Mouse (Mus musculus) kidney, postnatal 25 days (tissue): Measurements from ENCODE around the gene Map4k4.

Source experiments
- DNase-seq, 2 experiments: peaks; one replicate each; pipeline ENCODE4 v3.0.0; 2021; ENCODE audit warnings: mixed read lengths in 2 of 2

Gene Map4k4

DNA sequence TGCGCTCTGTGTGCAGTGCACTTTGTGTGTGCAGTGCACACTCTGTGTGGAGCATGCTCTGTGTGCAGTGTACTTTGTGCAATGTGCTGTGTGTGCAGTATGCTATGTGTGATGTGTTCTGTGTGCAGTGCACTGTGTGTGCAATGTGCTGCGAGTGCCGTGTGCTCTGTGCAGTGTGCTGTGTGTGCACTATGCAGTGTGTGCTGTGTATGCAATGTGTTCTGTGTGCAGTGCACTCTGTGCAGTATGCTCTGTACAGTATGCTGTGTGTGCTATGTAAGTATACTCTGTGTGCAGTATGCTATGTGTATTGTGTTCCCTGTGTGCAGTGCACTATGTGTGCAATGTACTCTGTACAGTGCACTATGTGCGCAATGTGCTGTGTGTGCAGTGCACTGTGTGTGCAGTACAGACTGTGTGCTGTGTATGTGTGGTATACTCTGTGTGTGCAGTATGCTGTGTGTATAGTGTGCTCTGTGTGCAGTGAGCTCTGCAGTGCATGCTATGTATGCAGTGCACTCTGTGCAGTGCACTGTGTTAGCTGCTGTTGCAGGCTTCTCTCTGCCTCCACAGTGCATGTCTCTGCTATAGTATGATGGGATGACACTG is 105.4 kb downstream of the Map4k4 start:
- no peak for DNase-seq

- DNase-seq = no peak
Observed at GRCm38 (mm10) chr1:40007962-40008471, 107.3 kb downstream of the Map4k4 start.

DNA sequence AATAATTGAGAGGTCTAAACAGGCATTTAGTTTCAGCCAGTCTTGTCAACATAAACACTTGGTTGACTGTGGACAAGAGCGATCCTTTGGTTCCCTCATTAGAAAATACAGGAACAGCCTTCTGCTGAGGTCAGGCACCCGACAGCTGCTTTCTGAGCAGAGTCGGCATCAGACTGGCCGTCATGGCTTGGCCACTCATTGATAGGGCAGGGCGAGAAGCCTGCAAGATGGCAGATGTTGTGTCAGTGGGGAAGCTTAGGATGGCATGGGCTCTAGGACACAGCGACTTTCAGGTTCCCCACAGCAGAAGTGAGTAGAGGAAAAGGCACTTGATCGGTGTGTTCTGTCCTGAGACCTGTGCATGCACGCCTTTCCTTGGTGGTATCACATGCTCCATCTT is 112.0 kb downstream of the Map4k4 start:
- DNase-seq = no peak

GRCm38 (mm10) chr1:40015066-40015678 is 114.5 kb downstream of the Map4k4 start:
- DNase-seq = no peak

GRCm38 (mm10) chr1:40021617-40022016 is 120.9 kb downstream of the Map4k4 start:
- no peak for DNase-seq

- DNase-seq = no peak
Observed at GRCm38 (mm10) chr1:40022472-40023135, 121.9 kb downstream of the Map4k4 start.

DNA sequence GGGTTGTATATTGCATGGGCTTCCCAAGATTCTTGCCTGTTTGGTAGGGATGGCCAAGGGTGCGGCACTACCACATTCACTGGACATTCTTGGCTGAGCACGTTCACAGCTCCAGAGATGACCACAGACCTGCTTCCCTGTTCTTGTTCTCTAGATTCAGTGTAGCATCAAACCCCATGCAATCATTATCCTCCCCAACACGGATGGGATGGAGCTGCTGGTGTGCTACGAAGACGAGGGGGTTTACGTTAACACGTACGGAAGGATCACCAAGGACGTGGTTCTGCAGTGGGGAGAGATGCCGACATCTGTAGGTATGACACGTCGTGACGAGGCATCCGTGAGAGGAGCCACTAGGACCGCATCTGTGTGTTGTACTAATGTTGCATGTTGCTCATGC is 122.5 kb downstream of the Map4k4 start:
- DNase-seq = no peak

GRCm38 (mm10) chr1:40023748-40024147 is 123.0 kb downstream of the Map4k4 start:
- DNase-seq = no peak

DNA sequence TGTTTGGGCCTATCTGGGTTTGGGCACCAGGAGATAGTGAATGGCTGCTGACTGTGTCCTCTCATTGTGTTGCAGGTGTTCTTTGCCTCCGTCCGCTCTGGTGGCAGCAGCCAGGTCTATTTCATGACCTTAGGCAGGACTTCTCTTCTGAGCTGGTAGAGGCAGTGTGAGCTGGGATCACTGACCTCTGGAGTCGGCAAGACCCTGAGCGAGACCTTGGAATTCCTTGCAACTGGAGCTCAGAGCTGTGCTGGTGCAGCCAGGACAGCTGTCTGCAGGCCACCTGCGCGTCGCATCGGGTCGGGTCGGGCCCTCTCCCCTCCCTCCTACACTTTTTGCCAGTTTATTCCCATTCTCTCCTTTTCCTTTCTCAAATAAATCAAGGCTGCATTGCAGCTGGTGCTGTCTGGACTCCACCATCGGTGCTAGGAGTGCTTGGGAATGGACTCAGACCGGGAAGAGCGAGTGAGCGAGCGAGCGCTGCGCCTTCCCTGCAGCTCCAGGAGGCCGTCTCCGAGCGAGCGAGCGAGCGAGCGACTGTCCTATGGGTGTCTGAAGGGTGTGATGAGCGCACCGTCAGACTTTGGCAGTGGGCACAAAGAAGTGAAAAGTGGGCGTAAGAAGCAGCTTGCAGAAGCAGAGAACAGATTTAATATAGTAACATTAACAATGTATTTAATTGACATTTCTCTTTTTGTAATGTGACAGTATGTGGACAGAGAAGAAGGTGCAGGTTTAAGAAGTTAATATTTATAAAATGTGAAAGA is 124.0 kb downstream of the Map4k4 start:
- no peak for DNase-seq

DNA sequence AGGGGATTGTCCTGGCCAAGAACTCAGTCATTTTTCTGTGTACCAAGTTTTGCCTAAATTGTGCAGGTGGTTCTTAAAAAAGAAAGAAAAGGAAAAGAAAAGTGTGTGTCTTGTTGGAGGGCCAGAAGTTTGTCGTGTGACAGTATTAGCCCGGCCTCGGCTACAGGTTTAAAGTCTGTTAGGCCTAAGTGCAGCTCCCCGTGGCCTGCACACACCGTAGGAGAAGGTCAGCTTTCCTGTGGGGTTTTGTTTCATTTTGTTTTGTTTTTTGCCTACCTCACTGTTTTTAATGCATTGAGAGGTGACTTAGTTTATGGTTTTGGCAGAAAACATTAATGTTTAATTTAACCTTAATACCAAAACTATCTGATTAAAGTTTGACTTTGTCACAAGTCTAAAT is 124.7 kb downstream of the Map4k4 start:
- peak; percentile 24 to 59 for DNase-seq

GRCm38 (mm10) chr1:40027116-40027620 is 126.5 kb downstream of the Map4k4 start:
- no peak for DNase-seq

DNA sequence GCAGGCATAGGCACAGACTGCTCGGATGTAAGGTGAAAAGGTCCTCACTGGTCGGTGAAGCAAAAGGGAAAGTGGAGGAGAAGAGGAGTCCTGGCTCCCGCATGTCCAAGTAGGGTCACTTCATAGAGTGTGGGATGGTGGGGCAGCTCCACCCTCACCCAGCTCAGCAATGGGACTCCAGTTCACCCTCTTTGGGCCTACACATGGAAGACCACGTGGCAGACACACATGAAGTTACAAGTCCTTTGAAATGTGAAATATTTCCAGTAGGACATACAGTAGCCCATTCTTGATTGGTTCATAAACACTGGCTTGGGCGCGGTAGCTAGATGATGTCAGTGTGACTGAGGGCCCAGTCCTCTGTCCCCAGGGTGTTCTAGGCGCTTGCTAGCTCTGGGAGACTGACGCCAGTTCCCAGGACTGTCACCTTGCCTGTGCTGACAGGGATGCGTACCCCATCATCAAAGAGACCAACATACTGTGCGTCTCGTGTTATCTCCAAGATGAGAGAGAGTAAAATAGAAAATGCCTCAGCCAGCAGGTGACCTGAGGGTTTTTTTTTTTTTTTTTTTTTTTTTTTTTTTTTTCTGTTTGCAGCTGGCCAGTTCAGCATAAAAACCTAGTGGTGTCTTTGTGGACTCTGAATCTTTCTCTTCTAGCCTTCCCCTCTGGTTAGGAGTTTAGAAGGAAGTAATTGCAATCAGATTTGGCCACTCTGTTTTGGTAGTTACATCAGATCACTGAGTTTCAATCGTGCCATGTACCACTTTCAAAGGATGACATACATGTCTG is 127.7 kb downstream of the Map4k4 start:
- no peak for DNase-seq

- no peak for DNase-seq
Observed at GRCm38 (mm10) chr1:40029597-40029996, 128.9 kb downstream of the Map4k4 start.

DNA sequence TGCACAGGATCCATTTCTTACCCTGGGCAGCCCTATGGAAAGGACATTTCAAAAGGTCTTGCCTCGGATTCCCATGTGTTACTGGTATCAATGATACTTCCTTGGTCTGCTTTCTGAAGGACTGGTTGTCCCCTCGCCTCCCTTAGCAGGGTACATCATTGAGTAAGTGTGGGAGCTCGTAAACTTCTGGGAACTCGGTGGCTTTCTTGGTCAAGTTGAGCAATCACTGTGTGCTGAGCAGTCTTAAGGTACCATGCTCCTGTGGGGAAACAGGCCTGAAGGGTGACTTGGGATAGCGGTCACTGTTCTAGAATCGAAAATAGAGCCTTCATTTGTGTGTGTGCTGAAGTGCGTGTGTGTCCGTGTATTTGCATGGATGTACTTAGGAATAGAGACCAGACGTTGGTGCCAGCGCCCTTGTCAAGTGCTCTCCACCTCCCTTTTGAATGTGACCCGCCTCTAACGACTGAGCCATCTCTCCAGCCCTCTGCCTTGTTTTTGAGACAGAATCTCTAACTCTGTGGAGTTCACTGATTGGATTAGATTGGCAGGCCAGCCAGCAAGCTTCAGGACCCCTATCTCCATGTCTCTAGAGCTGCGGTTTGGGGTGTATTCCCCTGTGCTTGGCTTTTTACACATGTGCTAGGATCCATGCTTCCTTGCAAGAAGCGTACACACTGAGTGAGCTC is 129.7 kb downstream of the Map4k4 start:
- DNase-seq = no peak

- DNase-seq = no peak
Observed at GRCm38 (mm10) chr1:40030976-40031356, 130.3 kb downstream of the Map4k4 start.

- no peak for DNase-seq
Observed at GRCm38 (mm10) chr1:40031626-40032025, 130.9 kb downstream of the Map4k4 start.

GRCm38 (mm10) chr1:40033315-40033714 is 132.6 kb downstream of the Map4k4 start:
- no peak for DNase-seq

DNA sequence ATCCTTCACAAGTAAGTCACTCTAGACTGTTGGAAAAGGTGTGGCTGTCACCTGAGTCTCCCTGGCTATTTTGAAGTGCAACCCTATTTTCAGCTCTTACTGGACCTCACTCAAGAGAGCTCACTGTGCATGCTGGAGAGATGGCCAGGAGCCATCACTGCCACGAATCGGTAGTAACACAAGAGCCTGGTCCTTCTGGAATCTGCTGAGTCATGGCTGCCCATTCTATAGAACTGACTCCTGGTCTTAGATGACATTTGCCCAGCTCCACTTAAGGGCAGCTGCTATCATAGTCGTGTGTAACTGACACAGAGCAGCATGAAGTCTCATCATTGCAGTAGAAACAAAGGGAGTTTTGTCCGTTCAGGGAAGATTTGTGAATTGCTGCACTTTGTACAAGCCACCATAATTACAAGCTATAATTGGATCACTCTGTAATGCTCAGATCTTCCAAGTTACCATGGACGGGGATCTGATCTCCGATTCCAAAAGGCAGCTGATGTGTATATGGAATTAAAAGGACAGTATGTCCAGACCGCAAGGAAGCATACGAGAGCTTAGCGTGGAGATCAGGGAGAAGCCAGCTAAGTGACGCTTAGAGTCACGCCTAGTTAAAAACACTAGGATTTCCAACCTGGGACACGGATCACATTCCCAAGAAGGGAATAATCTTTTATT is 133.2 kb downstream of the Map4k4 start:
- no peak for DNase-seq

GRCm38 (mm10) chr1:40037831-40038230 is 137.1 kb downstream of the Map4k4 start:
- no peak for DNase-seq

DNA sequence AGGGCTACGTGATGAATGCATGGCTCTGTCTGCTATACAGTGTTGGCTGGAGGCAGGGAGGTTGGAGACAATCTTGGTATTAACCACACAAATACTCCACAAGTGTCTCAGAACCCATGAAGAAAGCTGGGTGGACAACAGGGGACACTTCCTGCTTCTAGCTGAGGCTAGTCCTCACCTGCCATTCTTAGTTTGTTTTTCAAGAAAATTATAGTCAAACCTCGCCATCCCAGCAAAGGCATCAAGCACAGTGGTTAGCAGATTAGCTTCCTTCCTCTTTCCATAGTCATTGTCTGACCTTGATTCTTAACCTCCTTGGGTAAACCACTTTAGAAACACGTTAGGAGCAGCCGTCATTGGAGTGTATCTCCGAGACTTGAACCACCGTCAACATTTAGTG is 145.0 kb downstream of the Map4k4 start:
- DNase-seq = no peak

- no peak for DNase-seq
Observed at GRCm38 (mm10) chr1:40046600-40046999, 145.9 kb downstream of the Map4k4 start.
